Mouse (Mus musculus): Measurements from ENCODE around the gene Syn3.
"Not testable (repeated sequence)": the region's sequence is repeated elsewhere in the genome, so short reads cannot be mapped to it uniquely, and the experiment has no call there.

Gene Syn3

DNA sequence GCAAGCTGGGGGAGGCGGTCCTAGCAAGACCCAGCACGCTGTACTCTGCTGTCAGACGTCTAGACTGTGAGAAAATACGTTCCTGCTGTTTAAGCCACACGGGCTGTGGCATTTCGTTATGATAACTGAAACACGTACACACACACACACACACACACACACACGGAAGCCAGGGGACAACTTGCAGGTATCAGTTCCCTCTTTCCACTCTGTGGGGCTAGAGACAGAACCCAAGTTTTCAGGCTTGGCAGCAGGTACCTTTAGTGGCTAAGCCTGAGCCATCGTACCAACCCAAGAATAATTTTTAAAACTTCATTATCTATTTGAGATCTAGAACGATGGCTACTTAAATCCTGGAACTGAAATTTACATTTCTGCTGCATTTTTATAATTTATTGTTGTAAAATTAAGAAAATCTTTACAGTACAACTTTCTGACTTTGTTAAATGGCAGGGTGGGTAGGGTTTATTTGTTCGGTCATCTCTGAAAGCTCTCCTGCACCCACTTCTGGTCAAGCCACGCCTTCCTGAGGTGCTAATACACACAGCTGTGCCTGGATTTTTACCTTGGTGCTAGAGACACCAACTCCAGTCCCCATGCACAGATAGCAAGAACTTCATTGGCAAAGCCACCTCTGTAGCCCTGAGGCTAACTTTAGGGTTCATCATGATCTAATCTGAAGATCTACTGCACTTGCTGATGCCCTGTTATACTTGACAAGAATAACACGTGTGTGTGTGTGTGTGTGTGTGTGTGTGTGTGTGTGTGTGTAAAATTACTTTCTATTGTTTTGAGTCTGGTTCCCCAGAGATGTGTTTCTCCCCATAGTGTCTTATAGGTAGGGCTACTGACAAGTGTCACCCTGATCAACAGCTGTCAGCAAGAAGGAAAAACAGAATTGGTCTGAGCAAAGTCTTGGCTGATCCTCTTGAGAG is 29.8 kb downstream of the Syn3 start:
- DNase-seq (ENCODE audit: low spot score in 2 of 2) = no peak

DNA sequence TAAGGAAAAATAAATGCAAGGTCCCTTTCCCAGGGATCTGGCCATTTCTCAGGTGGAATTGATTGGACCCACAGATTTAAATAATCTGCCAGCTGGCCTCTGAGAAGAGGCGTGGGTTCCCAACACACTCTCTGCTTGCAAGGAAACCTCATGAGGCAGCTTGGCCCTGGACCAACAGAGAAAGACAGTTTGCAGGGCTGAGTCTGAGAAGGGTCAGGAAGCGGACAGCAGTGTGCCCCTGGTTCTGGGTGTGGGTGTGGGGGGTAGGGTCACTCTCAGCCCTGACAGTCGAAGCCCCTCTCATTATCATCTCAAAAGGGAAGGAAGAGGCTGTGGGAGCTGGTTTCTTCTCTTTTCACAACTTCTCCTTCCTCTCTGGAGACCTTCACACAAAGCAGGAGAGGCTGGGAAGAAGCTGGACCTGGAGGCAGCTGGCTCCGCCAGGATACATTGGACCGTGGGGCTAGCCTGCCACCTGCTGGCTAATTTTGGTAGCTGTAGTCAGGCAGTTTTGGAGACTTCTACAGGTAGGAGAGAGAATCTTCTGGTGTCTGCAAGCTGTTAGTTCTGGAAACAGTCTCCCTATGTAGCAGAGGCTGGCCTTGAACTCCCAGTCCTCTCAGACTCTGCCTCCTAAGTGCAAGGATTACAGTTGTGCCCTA is 35.0 kb downstream of the Syn3 start:
- peak; percentile 48 to 77 for DNase-seq (ENCODE audit: low spot score in 2 of 2)

DNA sequence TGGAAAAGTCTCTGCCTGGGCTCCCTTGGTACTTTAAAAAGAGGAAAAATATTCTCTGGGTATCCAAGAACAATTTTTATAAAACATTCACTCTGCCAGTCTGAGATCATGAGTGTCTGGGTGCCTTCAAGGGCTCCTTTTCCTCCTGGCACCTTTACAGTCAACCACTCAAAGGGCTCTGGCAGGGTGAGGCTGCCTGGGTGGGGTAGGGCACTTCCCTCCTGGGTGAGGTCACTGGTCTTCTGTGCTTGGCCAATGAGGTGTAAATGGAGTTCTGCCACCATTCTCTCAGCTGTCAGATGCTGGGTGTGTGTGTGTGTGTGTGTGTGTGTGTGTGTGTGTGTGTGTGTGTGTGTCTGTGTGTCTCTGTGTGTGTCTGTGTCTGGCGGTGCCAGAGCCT is 39.1 kb downstream of the Syn3 start:
- no peak for DNase-seq (ENCODE audit: low spot score in 2 of 2)

DNA sequence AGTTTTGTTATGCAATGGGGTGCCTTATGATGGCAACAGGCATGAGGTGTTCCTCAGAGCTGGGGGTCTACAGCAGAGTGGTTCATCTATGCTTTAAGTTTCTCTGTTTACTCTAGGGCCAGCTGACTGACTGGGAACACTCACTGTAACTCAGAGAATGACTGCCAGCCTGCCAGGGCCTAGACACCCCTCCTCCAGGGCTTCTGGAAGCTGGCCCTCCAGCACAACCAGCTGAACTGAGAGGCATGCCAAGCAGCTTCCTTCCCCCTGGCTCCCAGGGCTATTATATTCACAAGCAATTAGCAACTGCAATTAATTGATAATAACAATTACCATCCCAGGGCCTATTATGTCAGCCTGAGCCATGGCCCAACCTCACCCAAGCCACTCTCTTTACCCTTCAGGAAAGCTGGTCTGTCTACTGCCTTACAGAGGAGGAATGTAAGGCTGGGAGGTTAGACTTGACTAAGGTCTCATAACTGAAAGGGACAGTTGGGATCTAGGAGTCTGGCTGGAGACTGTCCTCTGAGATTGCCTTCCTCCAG is 41.0 kb downstream of the Syn3 start:
- peak; percentile 30 to 47 for DNase-seq (ENCODE audit: low spot score in 2 of 2)

DNA sequence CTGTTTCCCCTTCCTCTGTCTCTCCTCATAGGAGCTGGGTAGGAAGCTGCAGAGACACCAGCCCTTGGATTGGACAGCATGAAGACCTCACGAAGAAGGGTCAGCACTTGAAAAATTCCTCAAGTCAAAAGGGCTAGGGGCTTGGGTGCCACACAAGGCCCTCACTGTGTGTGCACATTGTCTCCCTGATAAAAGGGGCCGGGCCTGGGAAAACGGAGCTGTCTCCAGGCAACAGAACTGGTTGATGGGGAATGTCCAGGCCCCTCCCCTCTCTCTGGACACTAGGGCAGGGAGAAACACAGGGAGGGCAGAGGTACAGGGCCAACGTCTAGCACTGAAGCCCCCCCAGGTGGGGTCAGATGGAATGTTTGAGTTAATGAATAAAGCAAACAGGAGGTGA is 41.5 kb downstream of the Syn3 start:
- DNase-seq (ENCODE audit: low spot score in 2 of 2) = peak; percentile 28 to 38

DNA sequence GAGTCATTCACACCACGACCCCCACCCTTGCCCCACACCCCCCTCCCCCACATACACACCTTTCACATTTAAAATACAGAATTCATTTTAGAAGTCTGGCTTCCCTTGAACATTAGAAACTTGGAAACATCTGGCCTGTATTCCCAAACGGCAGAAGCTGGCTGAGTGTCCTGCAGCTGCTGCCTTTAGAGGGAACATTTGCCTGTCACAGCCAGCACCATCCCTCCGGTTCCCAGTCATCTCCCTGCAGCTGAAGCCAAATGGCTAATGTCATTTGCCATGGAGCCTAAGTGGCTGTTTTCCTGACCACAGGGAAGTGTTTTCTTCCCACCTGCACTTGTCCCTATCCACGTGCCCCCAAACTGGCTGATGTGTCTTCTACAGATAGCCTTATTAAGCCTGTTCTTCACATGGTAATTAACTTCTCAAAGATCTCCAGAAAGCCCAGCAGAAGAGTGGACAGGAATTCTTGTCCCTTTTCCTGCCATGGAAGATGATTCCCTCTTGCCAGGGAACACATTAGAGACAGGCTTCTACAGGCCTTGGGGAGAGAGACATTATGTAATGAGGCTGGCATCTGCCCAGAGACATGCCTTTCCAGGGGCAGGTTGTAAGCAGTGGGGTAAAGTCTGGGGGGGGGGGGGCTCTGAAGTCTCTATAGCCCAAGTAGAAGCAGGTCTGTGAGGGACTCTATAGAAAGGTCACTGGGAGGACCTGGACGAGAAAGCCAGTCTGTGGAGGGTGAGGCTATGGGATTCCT is 43.2 kb downstream of the Syn3 start:
- no peak for DNase-seq (ENCODE audit: low spot score in 2 of 2)

DNA sequence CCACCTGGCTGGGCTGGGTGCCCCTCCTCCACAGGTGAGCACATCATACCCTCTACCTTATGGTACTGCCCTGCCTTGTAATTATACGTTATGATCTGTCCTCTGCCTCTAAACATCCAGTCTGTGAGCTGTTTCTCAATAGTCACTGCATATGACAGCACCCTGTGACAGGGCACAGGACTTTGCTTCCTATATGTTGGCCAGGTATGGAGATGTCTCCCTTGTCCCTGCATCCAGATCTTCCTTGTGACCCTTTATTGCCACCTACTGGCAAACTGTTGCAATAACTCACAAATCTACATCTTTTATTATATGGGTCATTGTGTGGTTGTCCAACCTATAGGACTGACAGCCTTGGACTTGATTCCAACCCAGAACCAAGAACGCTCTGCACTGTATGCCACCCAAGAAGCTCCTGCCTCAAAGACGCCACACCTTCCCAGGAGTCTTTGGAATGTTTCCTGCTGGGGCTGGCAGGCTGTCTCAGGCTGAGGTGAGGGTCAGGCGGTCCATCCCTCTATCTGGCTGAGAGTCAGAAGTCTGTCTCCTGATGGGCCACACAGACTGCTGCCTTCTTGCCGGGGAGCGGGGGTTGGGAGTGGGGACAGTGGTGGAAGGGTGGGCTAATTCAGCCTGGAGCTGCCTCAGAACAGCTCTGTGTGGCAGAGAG is 46.2 kb downstream of the Syn3 start:
- no peak for DNase-seq (ENCODE audit: low spot score in 2 of 2)

DNA sequence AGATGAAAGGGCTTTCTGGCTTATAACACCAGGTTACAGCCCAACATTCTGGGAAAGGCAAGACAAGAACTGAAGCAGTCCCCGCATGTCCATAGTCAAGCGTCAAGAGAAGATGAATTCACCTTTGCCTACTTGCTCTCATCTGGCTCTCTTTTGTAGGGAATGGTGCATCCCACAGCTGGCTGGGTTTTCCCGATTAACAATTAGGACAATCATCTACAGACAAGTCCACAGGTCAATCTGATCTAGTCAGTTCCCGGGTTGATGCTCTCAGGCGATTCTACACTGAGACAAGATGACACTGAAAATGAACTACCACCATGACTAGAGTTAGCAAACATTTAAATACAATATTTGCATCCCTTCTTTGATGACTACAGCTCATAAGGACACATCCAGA is 47.4 kb downstream of the Syn3 start:
- DNase-seq (ENCODE audit: low spot score in 2 of 2) = no peak

DNA sequence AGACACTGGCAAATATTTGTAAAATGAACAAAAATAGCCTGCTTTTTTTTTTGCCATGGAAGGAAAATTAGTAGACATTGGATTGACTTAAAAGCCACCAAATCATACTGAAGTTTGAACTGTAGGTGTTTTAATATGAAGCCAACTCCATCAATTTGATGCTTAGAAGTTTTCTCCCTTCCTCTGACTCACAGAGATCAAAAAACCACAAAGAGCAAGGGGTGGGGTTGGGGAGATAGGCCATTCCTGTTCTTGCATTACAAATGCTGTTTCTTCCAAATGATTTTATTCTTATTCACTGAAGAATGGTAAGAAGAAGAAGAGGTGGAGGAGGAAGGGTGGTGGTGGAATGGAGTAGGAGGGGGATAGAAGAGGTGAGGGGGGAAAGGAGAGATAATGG is 52.0 kb downstream of the Syn3 start:
- no peak for DNase-seq (ENCODE audit: low spot score in 2 of 2)

DNA sequence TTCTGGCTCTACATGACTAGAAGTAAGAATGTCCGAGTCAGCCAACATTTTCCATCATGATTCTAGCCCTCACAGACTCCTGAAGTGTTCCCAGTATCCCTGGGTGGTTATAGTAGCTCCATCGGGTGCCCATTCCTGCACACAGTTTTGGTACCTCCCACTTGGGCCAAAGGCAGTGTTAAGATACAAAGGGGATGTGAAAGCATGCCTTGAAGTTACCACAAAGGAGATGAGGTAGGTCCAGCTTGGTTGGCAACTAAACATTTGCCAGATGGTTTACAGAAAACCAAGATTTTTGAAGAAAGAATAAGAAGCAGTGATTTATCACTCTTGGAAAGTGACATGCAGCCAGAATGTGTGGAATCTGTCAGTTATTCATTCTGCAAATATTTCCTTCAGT is 53.5 kb downstream of the Syn3 start:
- DNase-seq (ENCODE audit: low spot score in 2 of 2) = no peak

DNA sequence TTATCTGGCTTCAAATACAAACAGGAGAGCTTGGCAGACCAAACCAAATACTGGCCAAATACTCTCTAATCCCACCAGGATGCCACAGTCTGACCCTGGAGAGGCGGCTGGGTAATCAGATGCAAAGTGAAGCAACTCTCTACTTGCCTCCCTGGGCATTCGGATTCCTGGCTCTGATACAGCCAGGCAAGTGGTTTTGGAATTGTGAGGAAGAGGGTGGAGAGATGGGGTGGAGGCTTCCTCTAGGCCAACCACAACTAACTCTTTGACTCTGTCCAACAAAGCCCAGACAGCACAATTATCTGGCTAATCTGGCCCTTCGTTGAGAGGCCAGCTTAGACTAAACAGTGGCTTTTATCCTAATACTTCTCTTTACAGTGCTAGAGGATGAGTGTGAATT is 54.0 kb downstream of the Syn3 start:
- DNase-seq (ENCODE audit: low spot score in 2 of 2) = no peak

DNA sequence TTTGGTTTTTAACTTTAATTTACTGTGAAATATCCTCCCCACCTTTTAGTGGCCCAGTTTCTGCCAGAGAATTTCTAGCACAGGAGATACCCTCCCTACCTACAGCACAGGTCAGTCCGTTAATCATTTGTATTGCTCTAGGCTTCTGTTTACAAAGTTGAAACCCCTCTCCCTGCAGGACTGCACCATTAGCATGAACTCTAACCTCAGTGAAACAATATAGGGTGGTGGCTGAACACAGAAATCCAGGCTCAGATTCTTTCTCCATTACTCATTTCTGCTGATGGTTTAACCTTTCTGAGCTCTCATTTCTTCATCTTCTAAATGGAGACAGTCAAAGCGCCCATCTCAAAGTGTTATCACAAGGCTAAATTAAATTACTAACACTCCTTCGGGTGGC is 56.9 kb downstream of the Syn3 start:
- no peak for DNase-seq (ENCODE audit: low spot score in 2 of 2)

DNA sequence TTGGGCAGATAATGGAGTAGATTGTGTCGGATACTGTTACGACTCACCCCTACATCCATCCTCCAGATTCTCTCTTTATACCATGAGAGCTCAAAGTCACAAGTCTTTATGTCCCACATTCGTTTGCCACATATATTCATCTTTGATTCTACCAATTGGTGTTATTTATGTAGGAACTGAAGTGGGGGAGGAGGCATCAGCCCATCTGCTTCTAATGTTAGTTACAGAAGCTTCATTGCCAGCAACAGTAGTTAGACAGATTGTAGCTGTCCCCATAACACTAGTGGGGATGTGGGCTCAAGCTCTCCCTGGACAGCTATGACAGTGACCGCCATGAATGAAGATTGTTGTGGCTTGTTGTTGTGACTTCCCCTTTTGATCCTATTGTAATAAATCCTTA is 59.1 kb downstream of the Syn3 start:
- no peak for DNase-seq (ENCODE audit: low spot score in 2 of 2)

DNA sequence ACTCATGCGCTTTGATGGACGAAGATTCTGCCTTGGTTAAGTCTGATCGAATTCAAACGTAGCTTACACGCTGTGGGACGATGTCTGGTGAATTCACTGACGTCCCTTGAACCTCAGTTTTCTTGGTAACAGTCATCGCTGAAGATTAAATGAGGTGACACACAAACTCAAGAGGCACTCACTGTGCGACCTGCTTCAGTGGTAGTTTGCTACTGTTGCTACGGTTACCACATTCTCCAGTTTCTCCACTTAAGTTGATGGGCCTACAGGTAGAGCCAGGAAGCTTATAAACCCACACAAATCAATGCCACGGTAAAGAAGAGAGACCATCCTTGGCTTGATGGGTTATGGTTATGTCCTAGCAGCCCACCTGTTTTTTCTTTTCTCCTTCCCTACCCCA is 61.4 kb downstream of the Syn3 start:
- no peak for DNase-seq (ENCODE audit: low spot score in 2 of 2)

DNA sequence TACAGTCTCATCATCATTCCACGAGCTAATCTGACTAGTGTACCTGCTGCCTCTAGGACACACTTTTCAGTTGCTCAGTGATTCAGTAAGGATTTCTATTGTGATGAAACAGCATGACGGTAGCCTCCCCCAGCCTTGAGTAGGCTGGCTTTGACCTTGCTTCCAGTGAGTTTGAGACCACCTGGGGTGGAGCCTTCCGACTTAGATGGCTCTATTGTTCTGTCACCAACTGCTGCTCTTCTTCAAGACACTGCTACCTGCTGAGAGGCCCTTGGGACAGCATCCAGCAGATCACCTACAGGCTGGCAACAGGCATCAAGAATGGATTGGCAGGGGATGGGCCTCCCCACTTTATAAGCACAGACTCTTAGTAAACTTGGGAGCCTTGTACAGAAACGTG is 63.7 kb downstream of the Syn3 start:
- not testable (repeated sequence) for DNase-seq (ENCODE audit: low spot score in 2 of 2)

DNA sequence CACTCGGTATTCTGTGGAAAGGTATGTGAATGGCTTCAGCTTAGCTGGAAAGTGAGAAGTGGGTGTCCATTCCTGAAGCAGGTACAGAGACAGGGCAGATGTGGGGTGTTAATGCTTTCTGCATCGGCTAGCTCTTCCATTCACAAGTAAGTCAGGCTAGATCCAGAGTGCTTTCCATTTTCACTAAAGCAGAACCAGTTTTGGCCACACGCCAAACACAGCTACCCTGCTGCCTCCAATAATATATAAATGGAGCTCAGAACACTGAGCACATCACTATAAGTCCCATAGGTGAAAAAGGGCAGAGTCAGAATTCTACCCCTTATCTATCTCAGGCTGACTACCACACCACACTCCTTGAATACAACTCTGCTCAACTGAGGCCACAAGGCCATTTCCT is 69.0 kb downstream of the Syn3 start:
- DNase-seq (ENCODE audit: low spot score in 2 of 2) = no peak

DNA sequence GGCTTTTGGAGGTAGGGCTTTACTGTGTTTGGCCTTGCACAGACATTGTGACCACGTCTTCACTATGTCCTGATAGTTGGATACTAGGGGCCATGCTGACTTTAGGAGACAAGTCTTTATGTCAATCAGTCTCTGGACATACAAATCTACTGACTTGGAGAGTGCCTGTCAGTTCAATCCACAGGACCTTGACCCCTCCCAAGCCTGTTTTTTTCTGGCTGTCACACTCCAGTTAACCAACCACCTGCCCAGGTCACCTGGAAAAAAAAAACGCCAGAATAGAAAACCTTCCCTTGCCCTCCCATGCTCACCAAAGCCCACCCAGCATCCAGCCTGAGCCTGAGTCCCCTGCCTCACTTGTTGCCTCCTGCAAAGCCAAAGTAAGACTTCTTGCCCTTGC is 70.7 kb downstream of the Syn3 start:
- DNase-seq (ENCODE audit: low spot score in 2 of 2) = no peak

DNA sequence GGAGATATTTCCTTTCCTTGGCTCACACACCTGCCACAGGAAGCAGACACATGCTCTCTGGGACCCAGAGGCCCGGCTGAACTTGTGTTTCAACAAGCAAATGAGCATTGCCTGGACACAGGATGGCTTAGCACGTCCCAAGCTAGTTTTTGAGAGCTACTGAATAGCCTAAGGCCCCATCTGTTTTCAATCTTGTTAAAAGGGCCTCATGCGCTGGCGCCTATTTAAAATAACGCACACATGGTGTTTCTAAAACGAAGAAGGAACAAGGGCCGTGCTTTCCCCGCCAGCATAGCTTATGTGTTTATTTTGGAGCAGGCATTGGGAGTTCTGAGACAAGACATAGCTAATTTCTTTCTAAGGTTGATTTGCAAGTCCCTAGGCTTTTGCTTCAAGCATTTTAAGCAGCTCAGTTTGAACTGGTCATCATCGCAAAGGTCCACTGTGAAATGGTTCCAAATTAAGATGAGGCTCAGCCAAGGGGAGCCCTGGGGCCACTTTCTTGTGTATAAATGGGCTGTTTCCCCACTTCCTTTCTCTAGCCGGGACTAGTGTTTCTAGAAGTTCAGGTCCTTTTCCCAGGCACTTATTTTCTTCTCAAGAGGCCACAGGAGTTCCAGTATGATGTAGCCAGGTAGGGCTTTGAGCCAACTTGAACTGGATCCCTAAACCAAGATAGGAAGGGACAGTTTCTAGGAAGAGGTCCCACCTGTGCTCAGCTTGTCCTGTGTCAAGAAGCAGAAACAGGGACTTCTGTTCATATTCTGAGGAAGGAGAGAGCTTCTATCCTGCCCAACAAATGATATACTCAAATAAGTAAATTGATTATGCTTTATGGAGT is 72.8 kb downstream of the Syn3 start:
- DNase-seq (ENCODE audit: low spot score in 2 of 2) = peak; percentile 11 to 27

DNA sequence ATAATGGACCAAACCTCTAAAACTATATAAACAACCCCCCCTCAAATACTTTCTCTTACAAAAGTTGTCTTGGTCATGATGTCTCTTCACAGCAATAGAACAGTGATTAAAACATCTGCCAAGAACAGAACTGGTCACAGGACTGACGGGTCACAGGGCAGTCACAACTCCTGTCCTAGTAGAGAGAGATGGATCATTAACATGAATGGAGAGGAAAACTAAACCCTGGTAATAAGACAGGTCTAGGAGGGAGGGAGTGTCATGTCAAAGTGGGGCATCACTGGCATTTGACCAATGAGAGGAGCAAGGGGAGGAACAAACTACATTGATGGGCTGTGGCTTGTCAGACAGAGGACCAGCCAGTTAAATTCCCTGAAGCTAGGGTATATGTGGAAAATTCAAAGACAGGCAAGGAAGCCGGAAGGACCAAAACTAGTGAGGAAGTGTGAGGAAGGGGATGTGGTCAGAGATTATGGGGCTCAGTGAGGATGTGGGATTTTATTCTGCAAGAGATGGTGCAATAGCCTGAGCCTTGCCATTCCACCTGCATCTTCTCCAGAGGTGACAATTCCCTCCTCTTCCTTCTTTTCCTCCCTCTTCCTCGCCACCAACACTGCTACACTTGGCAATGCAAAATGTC is 76.8 kb downstream of the Syn3 start:
- no peak for DNase-seq (ENCODE audit: low spot score in 2 of 2)

DNA sequence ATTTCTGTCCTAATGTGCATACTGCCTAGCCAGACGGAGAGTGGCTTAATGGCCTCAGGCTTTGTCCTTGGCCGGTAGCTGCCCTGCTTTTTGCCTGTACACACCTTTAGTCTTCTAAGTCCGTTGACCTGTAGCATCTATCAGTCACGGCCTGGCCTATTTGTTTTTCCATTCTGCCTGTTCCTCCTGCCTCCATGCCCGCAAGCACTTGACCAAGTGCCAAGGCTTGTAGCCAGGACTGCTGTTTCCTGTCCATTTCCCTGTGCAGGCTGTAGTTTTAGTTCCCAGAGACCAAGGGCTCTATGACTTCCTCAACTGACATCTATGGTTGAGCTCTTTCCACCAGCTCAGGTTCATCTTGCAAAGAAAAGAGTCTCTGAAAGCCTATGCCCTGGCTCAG is 79.8 kb downstream of the Syn3 start:
- DNase-seq (ENCODE audit: low spot score in 2 of 2) = no peak
